Mouse (Mus musculus) testis, adult 2 months (tissue): Measurements from ENCODE around the gene Olfr881. TPM values are rescaled to one million over a fixed set of nuclear protein-coding genes. Genes with fewer than 3 reads are reported as not detected.

Experiments used
- H3K27ac ChIP-seq: fragments of 200-500 bp; 2 replicates; pipeline ENCODE4 v1.5.1; 2012; ENCODE audit warnings: low read depth, low read length; ENCODE audit not compliant: control insufficient read depth, insufficient read depth
- H3K27me3 ChIP-seq: fragments of 200-500 bp; 2 replicates; pipeline ENCODE4 v1.6.1; 2012; ENCODE audit warnings: mild to moderate bottlenecking, low read length, moderate library complexity; ENCODE audit not compliant: control insufficient read depth, insufficient read depth
- H3K36me3 ChIP-seq: fragments of 200-500 bp; 2 replicates; pipeline ENCODE4 v1.6.1; 2012; ENCODE audit warnings: mild to moderate bottlenecking, low read length; ENCODE audit not compliant: control insufficient read depth, insufficient read depth
- H3K4me1 ChIP-seq: fragments of 200-500 bp; 2 replicates; pipeline ENCODE4 v1.6.1; 2012; ENCODE audit warnings: low read length; ENCODE audit not compliant: control insufficient read depth, insufficient read depth
- H3K4me3 ChIP-seq: fragments of 200-500 bp; 2 replicates; pipeline ENCODE4 v1.5.1; 2012; ENCODE audit warnings: low read depth, mild to moderate bottlenecking, low read length, moderate library complexity, mixed read lengths; ENCODE audit not compliant: control insufficient read depth
- CTCF ChIP-seq: fragments of 200-500 bp; IDR thresholded peaks from 2 replicates; pipeline ENCODE4 v1.5.1; 2012; ENCODE audit warnings: low read depth, mild to moderate bottlenecking, inconsistent platforms, low read length, moderate library complexity; ENCODE audit not compliant: control insufficient read depth, insufficient read depth, insufficient replicate concordance
- POLR2A ChIP-seq: fragments of 200-500 bp; IDR thresholded peaks from 2 replicates; pipeline ENCODE4 v1.6.1; 2012; ENCODE audit warnings: low read depth, mild to moderate bottlenecking, inconsistent platforms, low read length, moderate library complexity; ENCODE audit not compliant: control insufficient read depth
- polyA plus RNA-seq: library from polyadenylated mRNA; depleted of rRNA; stranded (reverse); fragments of >200 nt; gene quantifications from 2 replicates; pipeline ENCODE4 v1.2.3, GENCODE M21; 2012; rRNA removed

Olfr881 gene
- polyA plus RNA-seq, result not detected in 2 replicates

DNA sequence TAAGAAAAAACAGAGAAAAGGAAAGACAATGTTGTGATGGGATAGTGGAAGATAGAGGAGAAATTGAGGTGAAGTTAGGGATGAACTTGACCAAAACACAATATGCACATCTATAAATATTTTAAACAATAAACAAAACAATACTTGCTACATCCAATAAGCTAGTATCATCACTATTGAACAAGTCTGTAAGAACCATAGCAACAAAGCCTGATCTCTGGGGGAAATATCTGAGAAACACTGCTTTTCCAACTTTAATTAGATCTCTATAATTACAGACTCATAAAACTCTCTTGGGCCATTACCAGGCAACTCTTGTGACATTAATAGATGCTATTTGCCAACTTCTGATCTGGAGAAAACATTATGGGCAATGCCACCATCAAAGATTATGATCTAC is at the start of gene Olfr881:
Olfr881 (plus strand) TSS at position 301 of the 400 bp plus-strand sequence.
- Histone ChIP-seq H3K27me3 (no peaks in the 10 kb centered on the region), H3K4me1 (no peaks in the 10 kb centered on the region), H3K27ac (no peak within 1 kb of the TSS), H3K4me3 (no peak within 1 kb of the TSS), H3K36me3 (no peaks in the 10 kb centered on the region)
- no peak for TF ChIP-seq CTCF

DNA sequence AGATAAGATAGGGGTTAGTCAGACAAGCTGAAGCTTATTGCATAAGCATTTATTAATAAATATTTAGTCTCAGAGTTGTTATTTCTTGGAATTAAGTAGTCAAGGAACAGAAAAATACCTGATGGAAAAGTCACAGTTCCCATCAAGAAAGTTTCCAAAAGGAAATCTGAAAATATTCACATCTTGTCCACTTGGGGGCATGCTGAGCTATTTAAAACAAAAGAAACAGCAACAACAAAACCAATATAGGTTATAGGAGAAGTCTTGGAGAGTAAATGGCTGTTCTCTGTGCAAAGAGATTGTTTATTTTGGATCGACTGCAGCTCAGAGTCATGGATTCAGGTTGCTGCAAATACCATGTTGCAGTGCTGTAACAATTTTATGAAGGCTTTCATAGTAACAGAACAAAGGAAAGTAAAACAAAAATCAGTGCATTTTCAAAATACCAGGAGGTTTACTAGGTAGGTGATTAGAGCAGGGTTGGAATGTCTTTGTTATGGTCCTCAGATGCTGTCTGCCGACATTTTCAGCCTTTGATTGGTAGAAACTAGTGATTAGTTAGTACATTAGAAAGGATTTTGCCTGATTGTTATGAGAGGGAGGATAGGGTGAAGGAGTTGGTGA is 7.1 kb downstream of the Olfr881 start:
- no peak overlapping the region for H3K4me3 ChIP-seq
- no peaks in the 10 kb centered on the region for H3K36me3 ChIP-seq
- no peak overlapping the region for H3K27ac ChIP-seq
- no peaks in the 10 kb centered on the region for H3K27me3 ChIP-seq
- H3K4me1 ChIP-seq, result no peaks in the 10 kb centered on the region
- TF ChIP-seq CTCF (no peak), POLR2A (no peak)

DNA sequence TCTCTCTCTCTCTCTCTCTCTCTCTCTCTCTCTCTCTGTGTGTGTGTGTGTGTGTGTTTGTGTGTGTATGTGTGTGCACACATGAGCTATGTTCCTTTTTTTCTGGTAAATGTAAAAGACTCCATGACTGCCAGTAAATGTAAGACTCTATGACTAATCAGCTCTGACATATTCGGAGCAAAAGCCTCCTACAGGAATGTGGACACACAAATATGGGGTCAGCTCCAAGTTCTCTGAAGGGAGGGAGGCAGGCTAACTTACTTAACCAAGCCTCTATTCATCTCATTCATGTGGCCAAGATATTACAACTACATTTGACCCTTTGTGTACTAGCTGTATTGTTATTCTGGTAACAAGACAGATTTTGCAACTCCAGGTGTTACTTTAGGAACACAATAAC is 8.4 kb downstream of the Olfr881 start:
- Histone ChIP-seq H3K27me3 (no peaks in the 10 kb centered on the region), H3K27ac (no peak overlapping the region), H3K4me1 (no peaks in the 10 kb centered on the region), H3K36me3 (no peaks in the 10 kb centered on the region), H3K4me3 (no peak overlapping the region)
- no peak for TF ChIP-seq POLR2A
- no peak for TF ChIP-seq CTCF

DNA sequence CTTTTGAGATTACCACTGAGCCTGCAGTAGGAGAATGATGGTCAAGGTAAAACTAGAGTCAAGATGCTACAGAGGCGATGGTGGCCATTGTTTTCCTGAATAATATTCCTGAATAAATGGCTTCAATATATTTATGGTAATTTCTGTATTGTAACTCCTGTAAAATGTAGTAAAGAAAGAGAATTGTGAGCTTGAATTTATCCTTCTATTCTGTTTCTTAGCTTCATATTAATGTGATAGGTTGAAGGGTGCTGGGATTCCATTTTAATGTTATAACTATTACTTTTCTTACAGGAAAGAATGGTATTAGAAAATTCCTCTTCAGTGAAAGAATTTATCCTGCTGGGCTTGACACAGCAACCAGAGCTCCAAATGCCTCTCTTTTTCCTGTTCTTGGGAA is 33.9 kb downstream of the Olfr881 start, which contains the start of gene Olfr883:
Olfr883 (plus strand) TSS at position 301 of the 400 bp plus-strand sequence.
- Histone ChIP-seq H3K36me3 (no peaks in the 10 kb centered on the region), H3K27ac (no peak within 1 kb of the TSS), H3K27me3 (no peaks in the 10 kb centered on the region), H3K4me3 (no peak within 1 kb of the TSS), H3K4me1 (no peaks in the 10 kb centered on the region)
- TF ChIP-seq POLR2A, result no peak

Other genes starting within 250 kb of the Olfr881 start
- gene Olfr874, start 246.7 kb upstream of the Olfr881 start, polyA plus RNA-seq, result 0.26 and 0.53 TPM in 2 replicates
- gene Olfr875, start 220.0 kb upstream of the Olfr881 start, polyA plus RNA-seq, result 0.17 TPM in 1 of 2 replicates, not detected in the other
- gene Olfr876, start 188.8 kb upstream of the Olfr881 start, polyA plus RNA-seq, result not detected in 2 replicates
- gene Olfr877, start 137.6 kb upstream of the Olfr881 start, polyA plus RNA-seq, result not detected in 2 replicates
- gene Olfr145, start 95.1 kb upstream of the Olfr881 start, polyA plus RNA-seq, result not detected in 2 replicates
- not detected in 2 replicates for gene Olfr878, start 74.0 kb upstream of the Olfr881 start, polyA plus RNA-seq
- not detected in 2 replicates for gene Olfr883, start 34.0 kb downstream of the Olfr881 start, polyA plus RNA-seq
- not detected in 2 replicates for gene Olfr884, start 54.7 kb downstream of the Olfr881 start, polyA plus RNA-seq
- not detected in 2 replicates for gene Olfr885, start 69.5 kb downstream of the Olfr881 start, polyA plus RNA-seq
- gene Olfr887, start 92.2 kb downstream of the Olfr881 start, polyA plus RNA-seq, result not detected in 2 replicates
- gene Olfr888, start 116.3 kb downstream of the Olfr881 start, polyA plus RNA-seq, result not detected in 2 replicates
- not detected in 2 replicates for gene Olfr889, start 123.4 kb downstream of the Olfr881 start, polyA plus RNA-seq
- not detected in 2 replicates for gene Olfr890, start 150.7 kb downstream of the Olfr881 start, polyA plus RNA-seq
- not detected in 2 replicates for gene Olfr891, start 189.0 kb downstream of the Olfr881 start, polyA plus RNA-seq
- 0.09 TPM in 1 of 2 replicates, not detected in the other for gene Olfr893, start 216.5 kb downstream of the Olfr881 start, polyA plus RNA-seq
- not detected in 2 replicates for gene Olfr894, start 226.2 kb downstream of the Olfr881 start, polyA plus RNA-seq